Mouse (Mus musculus) liver, embryonic 14.5 days (tissue): ENCODE results near the gene Fryl. TPM values are rescaled to one million over a fixed set of nuclear protein-coding genes. Genes with fewer than 3 reads are reported as not detected.
"Not testable (repeated sequence)": the region's sequence is repeated elsewhere in the genome, so short reads cannot be mapped to it uniquely, and the experiment has no call there.

ENCODE experiments used
- ATAC-seq: fragments of 200-750 bp; cut with Nextera tagmentation; 2 replicates; pipeline ENCODE4 v1.8.0; 2017; ENCODE audit warnings: moderate number of reproducible peaks, mild to moderate bottlenecking, moderate library complexity; ENCODE audit not compliant: insufficient read depth
- DNase-seq, 3 experiments: peaks; one replicate each; pipeline ENCODE4 v3.0.0-alpha.2; 2012 to 2013; ENCODE audit warnings: low read depth in 3 of 3, low spot score in 3 of 3
- H3K27ac ChIP-seq: fragments of 300-500 bp; sonication (generic); 2 replicates; pipeline ENCODE4 v1.5.1; 2014; ENCODE audit warnings: moderate library complexity, mild to moderate bottlenecking, control low read depth, inconsistent platforms
- H3K27me3 ChIP-seq: fragments of 300-500 bp; sonication (generic); 2 replicates; pipeline ENCODE4 v1.6.1; 2014; ENCODE audit warnings: mild to moderate bottlenecking, low read length, moderate library complexity; ENCODE audit not compliant: control insufficient read depth, insufficient read depth
- H3K36me3 ChIP-seq: fragments of 300-500 bp; sonication (generic); replicated peaks from 2 replicates; pipeline ENCODE4 v1.6.1; 2014; ENCODE audit warnings: low read depth; ENCODE audit not compliant: control insufficient read depth, insufficient read depth
- H3K4me1 ChIP-seq, 2 experiments: fragments of 200-500 bp in 1 of 2; fragments of 300-500 bp in 1 of 2; sonication (generic) in 1 of 2; replicated peaks; 2 replicates each; pipeline ENCODE4 v1.6.1; 2012 to 2014; ENCODE audit warnings: antibody characterized with exemption in 1 of 2, inconsistent platforms in 1 of 2, low read length in 1 of 2; ENCODE audit not compliant: control insufficient read depth in 2 of 2, insufficient read depth in 2 of 2
- H3K4me2 ChIP-seq: fragments of 300-500 bp; sonication (generic); 2 replicates; pipeline ENCODE4 v1.6.1; 2014; ENCODE audit warnings: low read depth, mild to moderate bottlenecking, control low read depth, moderate library complexity
- H3K4me3 ChIP-seq, 2 experiments: fragments of 200-500 bp in 1 of 2; fragments of 300-500 bp in 1 of 2; sonication (generic) in 1 of 2; 2 replicates each; pipeline ENCODE4 v1.5.1; 2012 to 2014; ENCODE audit warnings: low read depth in 2 of 2, low read length in 2 of 2, mild to moderate bottlenecking in 2 of 2, control low read depth in 1 of 2, inconsistent platforms in 1 of 2, moderate library complexity in 1 of 2; ENCODE audit not compliant: insufficient read depth in 1 of 2
- H3K9ac ChIP-seq: fragments of 300-500 bp; sonication (generic); replicated peaks from 2 replicates; pipeline ENCODE4 v1.6.1; 2014; ENCODE audit warnings: mild to moderate bottlenecking, control low read depth, moderate library complexity
- H3K9me3 ChIP-seq: fragments of 300-500 bp; sonication (generic); 2 replicates; pipeline ENCODE4 v1.6.1; 2016; ENCODE audit warnings: low read length, mixed read lengths; ENCODE audit not compliant: control insufficient read depth
- CTCF ChIP-seq: IDR thresholded peaks from 2 replicates; pipeline ENCODE4 v1.5.1; 2016; ENCODE audit warnings: antibody characterized with exemption, low read depth, control low read depth
- EP300 ChIP-seq: IDR thresholded peaks from 2 replicates; pipeline ENCODE4 v1.6.1; 2016; ENCODE audit warnings: antibody characterized with exemption, low read depth
- WGBS: fragments of 180-500 bp; shearing (Covaris S2); extraction: QIAGEN DNeasy Blood & Tissue Kit; methylation state at CpG from one replicate; pipeline ENCODE4 v1.1.7; 2014; ENCODE audit not compliant: insufficient replicate concordance; 5-methylcytosine and 5-hydroxymethylcytosine counted together
- polyA plus RNA-seq, 2 experiments: library from polyadenylated mRNA; depleted of rRNA in 1 of 2; stranded (reverse) in 1 of 2; unstranded in 1 of 2; fragments of >200 nt; fragmentation: Nextera tagmentation in 1 of 2; extraction: Ambion mirVana in 1 of 2; gene quantifications; 2 replicates each; pipeline versions ENCODE4 v1.2.1 to v1.2.3; 2012 to 2014

The Fryl gene
- polyA plus RNA-seq, 2 experiments, result 22.1 to 41.8 TPM

GRCm38 (mm10) chr5:73011806-73012205, 244.6 kb downstream of the Fryl start:
- H3K4me2 ChIP-seq, H3K36me3 ChIP-seq: not testable (repeated sequence)
- 65% methylated on average over 15 of the region's 16 CpGs for WGBS

GRCm38 (mm10) chr5:73008230-73008629, 248.2 kb downstream of the Fryl start:
- ATAC-seq, H3K36me3 ChIP-seq, H3K4me1 ChIP-seq, H3K9me3 ChIP-seq, H3K4me2 ChIP-seq, H3K4me3 ChIP-seq, H3K27ac ChIP-seq, DNase-seq, H3K9ac ChIP-seq: not testable (repeated sequence)
- TF ChIP-seq CTCF, result peak; percentile 67
- peaks cover 34% of the 10 kb centered on the region for H3K27me3 ChIP-seq
- WGBS, result 22% methylated on average over 8 of the region's 8 CpGs

More at GRCm38 (mm10) chr5:73011806-73012205, 244.6 kb downstream of the Fryl start:
- peaks cover 39% of the 10 kb centered on the region for H3K27me3 ChIP-seq
- not testable (repeated sequence) for H3K27ac ChIP-seq, H3K9ac ChIP-seq, H3K9me3 ChIP-seq, DNase-seq, H3K4me3 ChIP-seq, ATAC-seq, H3K4me1 ChIP-seq

GRCm38 (mm10) chr5:73007582-73007959, 248.8 kb downstream of the Fryl start:
- H3K4me1 ChIP-seq, result no peaks in the 10 kb centered on the region
- no peak overlapping the region for H3K27ac ChIP-seq
- H3K27me3 ChIP-seq, result peaks cover 27% of the 10 kb centered on the region
- no peak for TF ChIP-seq EP300
- DNase-seq (no peak), ATAC-seq (no peak)
- H3K36me3 ChIP-seq, result no peaks in the 10 kb centered on the region
- H3K9ac ChIP-seq, result no peak overlapping the region
- WGBS, result 30% methylated on average over 5 of the region's 5 CpGs
- no peaks in the 10 kb centered on the region for H3K9me3 ChIP-seq
- no peak overlapping the region for H3K4me2 ChIP-seq
- H3K4me3 ChIP-seq, result no peak overlapping the region

DNA sequence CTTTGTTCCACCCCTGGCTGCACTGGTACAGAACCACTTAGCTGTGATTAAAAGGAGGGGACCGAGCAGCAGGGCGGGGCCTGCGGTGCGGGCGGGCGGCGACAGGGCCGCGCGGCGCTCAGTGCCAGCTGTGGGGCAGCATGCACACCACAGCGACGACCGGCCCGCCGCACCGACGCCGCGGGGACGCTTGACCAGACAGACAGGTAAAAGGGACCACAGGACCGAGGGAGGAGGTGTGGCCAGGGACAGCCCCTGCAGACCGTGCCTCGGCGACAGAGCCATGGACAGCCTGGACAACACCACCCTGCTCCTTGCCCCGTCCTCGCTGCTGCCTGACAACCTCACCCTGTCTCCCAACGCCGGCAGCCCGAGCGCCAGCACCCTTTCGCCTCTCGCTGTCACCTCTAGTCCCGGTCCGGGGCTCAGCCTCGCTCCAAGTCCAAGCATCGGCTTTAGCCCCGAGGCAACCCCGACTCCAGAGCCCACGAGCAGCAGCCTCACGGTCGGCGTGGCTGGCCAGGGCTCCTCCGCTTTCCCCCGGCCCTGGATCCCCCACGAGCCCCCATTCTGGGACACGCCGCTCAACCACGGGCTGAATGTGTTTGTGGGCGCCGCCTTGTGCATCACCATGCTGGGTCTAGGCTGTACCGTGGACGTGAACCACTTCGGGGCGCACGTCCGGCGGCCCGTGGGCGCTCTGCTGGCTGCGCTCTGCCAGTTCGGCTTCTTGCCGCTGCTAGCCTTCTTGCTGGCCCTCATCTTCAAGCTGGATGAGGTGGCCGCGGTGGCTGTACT, 249.4 kb downstream of the Fryl start, which contains the start of gene Slc10a4:
Gene Slc10a4, plus strand, starts transcription at position 100 of the 798 bp plus-strand sequence.
- no peak within 1 kb of the TSS for H3K27ac ChIP-seq
- ATAC-seq (no peak), DNase-seq (no peak)
- peak within 1 kb of the TSS; percentile 37 for H3K4me2 ChIP-seq
- 8% methylated on average over 65 of the region's 65 CpGs for WGBS
- no peaks in the 10 kb centered on the region for H3K4me1 ChIP-seq
- TF ChIP-seq CTCF, result no peak
- no peak for TF ChIP-seq EP300
- H3K4me3 ChIP-seq, result peak within 1 kb of the TSS in 1 of 2 experiments; percentile 26; a peak in 2 of 4 replicates
- no peak within 1 kb of the TSS for H3K9ac ChIP-seq
- H3K9me3 ChIP-seq, result no peaks in the 10 kb centered on the region
- H3K27me3 ChIP-seq, result peaks cover 26% of the 10 kb centered on the region
- no peaks in the 10 kb centered on the region for H3K36me3 ChIP-seq

GRCm38 (mm10) chr5:73004046-73004445, 252.4 kb downstream of the Fryl start:
- no peaks in the 10 kb centered on the region for H3K4me1 ChIP-seq
- peaks cover 26% of the 10 kb centered on the region for H3K27me3 ChIP-seq
- TF ChIP-seq EP300, result no peak
- DNase-seq (no peak), ATAC-seq (no peak)
- H3K36me3 ChIP-seq, result no peaks in the 10 kb centered on the region
- H3K9ac ChIP-seq, result no peak overlapping the region
- no peak overlapping the region for H3K4me2 ChIP-seq
- no peaks in the 10 kb centered on the region for H3K9me3 ChIP-seq
- H3K27ac ChIP-seq, result no peak overlapping the region
- WGBS, result 86% methylated on average over 5 of the region's 5 CpGs
- H3K4me3 ChIP-seq, result no peak overlapping the region

- H3K9me3 ChIP-seq, H3K27ac ChIP-seq, H3K27me3 ChIP-seq, DNase-seq, H3K4me3 ChIP-seq, ATAC-seq, H3K4me2 ChIP-seq, H3K9ac ChIP-seq, H3K36me3 ChIP-seq, H3K4me1 ChIP-seq: not testable (repeated sequence)
- 58% methylated on average over 1 of the region's 1 CpGs for WGBS
These were observed 257.9 kb downstream of the Fryl start for GRCm38 (mm10) chr5:72998546-72998945.
